Mouse (Mus musculus) spleen, adult 18-20 months (tissue): ENCODE measurements around the gene 4930442H23Rik.
"Not testable (repeated sequence)": the region's sequence is repeated elsewhere in the genome, so short reads cannot be mapped to it uniquely, and the experiment has no call there.

ENCODE experiments used
- DNase-seq, 2 experiments: peaks; one replicate each; pipeline ENCODE4 v3.0.0; 2022; ENCODE audit warnings: mixed read lengths in 2 of 2

Gene 4930442H23Rik

GRCm38 (mm10) chr10:81183805-81184204 is at the start of gene 4930442H23Rik:
4930442H23Rik (minus strand) TSS chr10:81183849.
- no peak for DNase-seq

- DNase-seq: no peak
These were observed 49.6 kb upstream of the 4930442H23Rik start for GRCm38 (mm10) chr10:81233226-81233585.

DNA sequence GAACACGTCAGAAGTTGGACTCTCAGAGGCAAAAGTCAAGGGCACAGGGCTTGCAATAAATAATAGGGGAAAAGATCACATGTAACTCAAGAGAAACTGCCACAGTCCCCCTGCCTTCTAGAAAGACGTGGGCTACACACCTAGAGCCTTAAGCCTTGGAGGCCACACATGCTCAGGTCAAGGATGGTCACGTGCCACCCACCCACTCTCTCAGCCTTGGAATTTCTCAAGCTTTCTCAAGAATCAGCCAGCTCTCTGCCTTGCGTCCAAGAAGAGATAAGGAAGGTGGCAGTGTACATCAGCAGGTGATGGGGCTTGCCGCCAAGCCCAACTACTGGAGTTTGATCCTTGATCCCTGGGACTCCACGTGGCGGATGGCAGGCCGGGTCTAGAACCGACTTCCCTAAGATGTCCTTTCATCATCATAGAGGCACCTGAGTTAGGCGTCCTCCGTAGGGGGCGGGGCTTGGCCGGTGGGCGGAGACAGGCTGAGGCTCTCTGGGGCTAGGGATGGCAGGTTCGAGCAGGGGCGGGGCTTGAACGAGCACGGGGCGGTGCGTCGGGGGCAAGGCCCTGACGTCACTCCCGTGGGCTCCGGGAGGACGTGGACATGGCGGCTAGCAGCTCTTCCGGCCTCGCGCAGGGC is 49.1 kb upstream of the 4930442H23Rik start, which contains the start of gene Zfr2:
Zfr2 (plus strand) TSS at position 576 of the 646 bp plus-strand sequence.
- DNase-seq: peak; percentile 88 to 94

DNA sequence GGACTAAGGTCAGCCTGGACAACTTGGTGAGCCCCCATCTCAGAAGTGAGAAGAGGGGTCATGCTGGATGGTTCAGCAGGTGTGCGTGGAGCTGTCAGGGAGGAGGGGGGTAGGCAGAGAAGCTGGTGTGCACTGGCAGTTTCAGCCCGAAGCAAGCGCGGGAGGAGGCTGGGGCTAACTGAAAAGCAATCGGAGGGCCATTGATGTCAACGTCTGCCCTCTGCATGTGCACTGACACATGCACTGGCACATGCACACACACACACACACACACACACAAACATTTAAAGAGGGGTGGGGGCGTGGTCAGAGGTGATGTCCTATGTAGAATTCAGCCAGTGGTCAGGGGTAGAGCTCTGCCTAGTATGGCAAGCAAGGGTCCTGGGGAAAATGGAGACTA is 47.8 kb upstream of the 4930442H23Rik start:
- no peak for DNase-seq

DNA sequence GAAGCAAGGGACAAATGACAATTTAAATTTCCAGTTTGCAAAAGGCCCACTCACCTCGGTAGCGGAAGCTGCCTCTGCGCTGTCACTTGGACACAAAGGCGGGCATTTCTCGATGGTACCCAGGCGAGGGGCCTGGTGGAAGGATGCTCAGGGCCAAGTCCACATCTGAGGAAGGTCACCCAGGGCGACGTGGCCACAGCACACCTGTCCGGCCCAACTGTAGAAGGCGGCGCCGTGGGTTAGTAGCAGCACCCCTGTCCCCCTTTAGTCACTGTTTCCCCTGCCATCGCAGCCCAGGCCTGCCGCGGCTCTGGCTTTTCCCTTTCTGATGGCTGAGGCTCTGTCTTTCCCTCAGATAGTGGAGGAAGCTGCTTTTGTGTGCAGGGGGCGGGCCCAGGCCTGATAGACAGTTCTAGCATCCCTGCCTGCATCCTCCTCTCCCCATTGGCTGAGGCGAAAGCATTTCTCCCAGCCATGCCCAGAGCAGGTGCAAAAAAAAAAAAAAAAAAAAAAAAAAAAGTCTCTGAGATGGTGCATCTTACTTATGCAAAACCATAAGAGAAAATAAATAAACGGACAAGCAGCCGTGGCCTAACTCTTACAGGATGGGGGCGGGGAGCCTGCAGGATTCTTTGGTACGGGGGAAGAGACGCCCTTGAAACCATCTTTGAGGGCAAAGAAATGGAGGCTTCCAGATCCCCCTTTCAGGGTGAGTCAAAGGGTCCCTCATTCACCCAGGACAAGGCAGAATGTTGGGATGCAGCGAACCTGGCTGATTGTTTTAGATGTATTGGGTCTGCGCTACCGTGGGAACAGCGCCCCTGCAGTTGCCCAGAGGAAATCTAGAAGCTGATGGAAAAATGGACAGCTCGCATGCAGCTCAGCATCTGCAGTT is 47.0 kb upstream of the 4930442H23Rik start, which contains the start of gene Atcay:
Atcay (minus strand) TSS at position 396 of the 895 bp plus-strand sequence.
- DNase-seq: no peak

- no peak for DNase-seq
These were observed 46.2 kb upstream of the 4930442H23Rik start for GRCm38 (mm10) chr10:81229735-81230437.

DNA sequence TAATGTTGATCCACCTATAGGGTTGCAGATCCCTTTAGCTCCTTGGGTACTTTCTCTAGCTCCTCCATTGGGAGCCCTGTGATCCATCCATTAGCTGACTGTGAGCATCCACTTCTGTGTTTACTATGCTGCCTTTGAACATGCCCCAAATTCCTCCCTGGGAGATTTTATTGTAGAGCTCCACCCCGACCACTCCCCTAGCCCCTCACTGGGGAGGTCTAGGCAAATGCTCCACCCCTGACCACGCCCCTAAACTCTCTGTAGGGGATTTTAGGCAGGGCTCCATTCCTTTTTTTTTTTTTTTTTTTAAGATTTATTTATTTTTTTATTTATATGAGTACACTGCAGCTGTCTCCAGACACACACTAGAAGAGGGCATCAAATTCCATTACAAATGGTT is 40.1 kb upstream of the 4930442H23Rik start:
- DNase-seq: not testable (repeated sequence)

DNA sequence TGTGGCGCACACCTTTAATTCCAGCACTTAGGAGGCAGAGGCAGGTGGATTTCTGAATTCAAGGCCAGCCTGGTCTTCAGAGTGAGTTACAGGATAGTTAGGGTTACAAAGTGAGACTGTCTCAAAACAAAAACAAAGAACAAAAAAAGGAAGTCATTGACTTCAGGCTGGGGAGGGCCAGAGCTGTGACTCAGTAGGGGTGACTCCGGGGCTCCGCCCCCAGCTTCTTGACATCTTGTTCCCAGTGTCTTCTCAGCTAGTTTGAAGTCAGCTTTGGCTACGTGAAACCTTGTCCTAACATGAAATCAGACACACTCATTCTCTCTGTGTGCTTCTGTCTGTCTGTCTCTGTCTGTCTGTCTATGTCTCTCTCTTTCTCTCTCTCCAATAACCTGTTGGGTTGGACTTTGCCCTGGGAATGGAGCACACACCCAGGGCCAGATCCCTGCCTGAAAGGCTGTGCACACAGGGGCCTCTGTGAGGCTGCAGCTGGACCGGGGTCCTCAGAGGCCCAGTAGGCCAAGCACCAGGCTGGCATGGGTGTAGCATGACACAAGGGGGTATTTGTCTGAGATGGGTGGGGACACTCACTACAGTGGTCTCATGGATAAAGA is 37.9 kb upstream of the 4930442H23Rik start:
- DNase-seq: no peak

DNA sequence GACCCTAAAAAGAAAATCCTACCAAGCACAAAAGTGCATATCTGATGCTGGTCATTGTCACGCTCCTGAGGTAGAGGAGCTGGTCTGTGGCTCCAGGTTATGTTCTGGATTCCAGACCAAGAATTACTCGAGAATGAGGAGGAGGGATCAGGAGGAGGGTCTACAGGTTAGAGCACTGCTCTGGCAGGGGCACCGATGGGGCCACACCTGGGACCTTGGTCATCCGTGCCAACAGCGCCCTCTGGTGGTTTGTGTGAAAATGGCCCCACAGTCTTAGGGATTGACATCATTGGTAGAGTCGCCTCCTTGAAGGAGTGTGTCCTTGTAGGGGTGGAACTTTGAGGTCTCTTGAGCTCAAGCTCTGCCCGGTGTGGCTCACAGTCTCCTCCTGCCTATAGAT is 34.3 kb upstream of the 4930442H23Rik start:
- DNase-seq: peak; percentile 57 to 75

DNA sequence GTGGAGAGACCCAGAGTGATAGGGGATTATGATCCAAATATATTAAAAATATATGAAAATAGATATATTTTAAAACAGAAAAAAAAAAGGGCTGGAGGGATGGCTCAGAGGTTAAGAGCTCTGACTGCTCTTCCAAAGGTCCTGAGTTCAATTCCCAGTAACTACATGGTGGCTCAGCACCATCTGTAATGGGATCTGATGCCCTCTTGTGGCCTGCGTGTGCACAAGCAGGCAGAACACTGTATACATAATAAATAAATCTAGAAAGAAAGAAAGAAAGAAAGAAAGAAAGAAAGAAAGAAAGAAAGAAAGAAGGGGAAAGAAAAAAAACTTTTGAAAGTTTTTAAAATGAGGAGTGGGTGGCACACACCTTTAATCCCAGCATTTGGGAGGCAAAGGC is 33.6 kb upstream of the 4930442H23Rik start:
- not testable (repeated sequence) for DNase-seq

DNA sequence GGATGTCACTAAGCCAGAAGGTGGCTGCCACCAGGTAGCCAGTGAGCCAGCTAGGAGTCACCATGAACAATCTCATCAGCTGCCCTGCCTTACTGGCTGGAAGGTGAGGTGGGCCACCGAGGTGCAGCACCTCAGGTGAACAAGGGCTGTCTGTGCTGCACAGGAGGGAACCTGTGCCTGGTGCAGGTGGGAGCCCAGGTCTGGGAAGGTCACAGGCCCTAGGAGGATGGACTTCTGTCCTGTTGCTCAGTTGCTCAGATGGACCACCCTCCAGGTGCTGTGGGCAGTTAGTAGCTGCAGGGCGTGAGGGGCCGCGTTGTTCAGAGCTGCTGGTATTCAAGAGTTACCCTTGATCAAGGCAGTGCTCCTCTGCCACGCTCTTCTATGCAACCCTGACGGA is 33.2 kb upstream of the 4930442H23Rik start:
- DNase-seq: no peak

DNA sequence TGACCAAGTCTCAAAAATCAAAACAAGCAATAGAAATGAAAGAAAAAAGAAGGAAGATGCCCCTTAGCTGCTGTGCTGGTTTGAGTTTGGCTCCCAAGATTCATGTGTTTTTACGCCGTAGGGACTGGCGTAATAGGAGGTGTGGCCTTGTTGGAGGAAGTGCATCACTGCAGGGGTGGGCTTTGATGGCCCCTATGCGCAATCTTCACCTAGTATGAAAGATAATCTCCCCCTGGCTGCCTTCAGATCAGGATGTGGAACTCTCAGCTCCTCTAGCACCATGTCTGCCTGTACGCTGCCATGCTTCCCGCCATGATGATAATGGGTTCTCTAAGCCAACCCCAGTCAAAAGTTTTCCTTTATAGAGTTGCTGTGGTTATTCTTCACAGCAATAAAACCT is 32.6 kb upstream of the 4930442H23Rik start:
- no peak for DNase-seq

GRCm38 (mm10) chr10:81210154-81210553 is 26.5 kb upstream of the 4930442H23Rik start:
- DNase-seq: no peak

DNA sequence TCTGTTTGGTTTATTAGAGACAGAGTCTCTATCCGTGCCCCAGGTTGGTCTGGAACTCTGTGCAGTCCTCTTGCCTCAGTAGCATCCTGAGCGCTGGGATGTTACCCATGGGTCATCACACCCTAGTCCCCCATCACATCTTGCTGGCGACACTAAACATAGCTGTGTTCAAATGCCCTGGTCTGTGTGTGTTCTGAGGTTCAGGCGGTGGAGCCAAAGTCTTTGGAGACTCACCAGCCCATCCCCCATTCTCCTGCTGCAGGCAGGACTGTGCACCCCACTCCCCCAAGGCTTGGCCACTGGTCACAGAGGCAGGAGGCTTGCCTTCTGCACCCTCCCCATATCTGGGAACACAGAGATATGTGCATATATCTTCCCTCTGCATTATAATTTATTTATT is 20.5 kb upstream of the 4930442H23Rik start:
- no peak for DNase-seq

GRCm38 (mm10) chr10:81202978-81203720 is 19.5 kb upstream of the 4930442H23Rik start:
- DNase-seq: no peak

- no peak for DNase-seq
These were observed 18.4 kb upstream of the 4930442H23Rik start, which contains the start of gene Nmrk2 for GRCm38 (mm10) chr10:81201807-81202758. Nmrk2 (minus strand) TSS chr10:81202051.

GRCm38 (mm10) chr10:81200605-81201287 is 17.1 kb upstream of the 4930442H23Rik start:
- DNase-seq: no peak

DNA sequence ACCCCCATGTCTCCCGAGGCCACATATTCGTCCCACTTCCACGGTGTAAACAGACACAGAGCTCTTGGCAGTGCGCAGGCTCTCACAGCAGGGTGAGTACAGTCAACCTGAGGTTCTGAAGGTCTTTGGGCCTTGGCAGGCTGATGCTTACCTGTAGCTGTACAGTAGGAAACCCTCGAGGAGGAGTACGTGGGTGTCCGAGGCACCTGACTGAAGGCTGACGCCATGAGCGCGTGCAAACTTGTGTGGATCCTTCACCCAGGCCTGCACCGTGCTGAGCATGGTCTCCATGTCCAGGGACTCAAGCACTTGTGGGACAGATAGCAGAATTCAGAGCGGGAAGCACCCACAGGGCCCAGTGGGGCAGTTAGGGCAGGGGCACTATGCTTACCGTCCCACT is 16.5 kb upstream of the 4930442H23Rik start:
- no peak for DNase-seq

DNA sequence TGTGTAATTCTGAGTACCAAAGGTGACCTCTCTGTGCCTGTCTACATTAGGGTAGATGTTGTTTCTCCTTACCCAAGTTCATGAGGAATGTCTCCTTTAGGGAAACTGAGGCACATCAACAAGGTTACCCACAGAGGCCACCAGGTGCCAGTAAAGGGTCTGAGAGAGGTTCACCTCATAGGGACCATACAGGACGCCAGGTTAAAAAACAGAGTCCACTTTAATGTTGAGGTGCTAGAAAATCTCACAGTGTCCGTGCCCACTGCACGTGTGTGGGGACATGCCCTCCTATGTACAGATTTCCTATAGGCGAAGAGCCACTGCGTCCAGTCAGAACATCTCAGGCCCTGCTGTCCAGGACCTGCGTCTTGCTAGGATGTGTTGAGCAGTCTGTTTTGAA is 15.3 kb upstream of the 4930442H23Rik start:
- no peak for DNase-seq

DNA sequence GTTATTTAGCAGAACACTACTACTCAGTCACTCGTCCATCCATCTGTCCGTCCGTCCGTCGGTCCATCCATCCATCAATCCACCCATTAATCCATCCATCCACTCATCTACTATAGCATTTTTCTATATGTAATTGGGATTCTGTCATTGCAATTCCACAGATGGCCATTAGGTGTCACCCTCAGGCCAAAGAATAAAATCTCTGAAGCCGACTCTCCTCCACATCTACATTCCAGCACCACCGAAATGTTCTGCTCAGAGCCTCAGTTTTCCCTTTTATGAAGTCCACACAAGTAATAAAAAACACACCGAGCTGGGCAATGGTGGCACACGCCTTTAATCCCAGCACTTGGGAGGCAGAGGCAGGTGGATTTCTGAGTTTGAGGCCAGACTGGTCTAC is 14.6 kb upstream of the 4930442H23Rik start:
- DNase-seq: peak in 1 of 2 experiments; percentile 68
